Mouse (Mus musculus) neural tube, embryonic 12.5 days (tissue): Measurements from ENCODE around the gene Nsf. TPM values are rescaled to one million over a fixed set of nuclear protein-coding genes. Genes with fewer than 3 reads are reported as not detected.

ENCODE experiments used
- ATAC-seq: fragments of 200-750 bp; cut with Nextera tagmentation; 2 replicates; pipeline ENCODE4 v1.8.0; 2017; ENCODE audit warnings: low read depth, mild to moderate bottlenecking, moderate TSS enrichment, moderate library complexity; ENCODE audit not compliant: low FRiP score
- H3K27ac ChIP-seq: fragments of 300-500 bp; sonication (generic); 2 replicates; pipeline ENCODE4 v1.5.1; 2016
- H3K27me3 ChIP-seq: fragments of 300-500 bp; sonication (generic); replicated peaks from 2 replicates; pipeline ENCODE4 v1.6.1; 2016; ENCODE audit warnings: mild to moderate bottlenecking
- H3K36me3 ChIP-seq: fragments of 300-500 bp; sonication (generic); 2 replicates; pipeline ENCODE4 v1.6.1; 2016; ENCODE audit warnings: mild to moderate bottlenecking
- H3K4me1 ChIP-seq: fragments of 300-500 bp; sonication (generic); 2 replicates; pipeline ENCODE4 v1.6.1; 2016
- H3K4me2 ChIP-seq: fragments of 300-500 bp; sonication (generic); replicated peaks from 2 replicates; pipeline ENCODE4 v1.6.1; 2016; ENCODE audit warnings: mild to moderate bottlenecking
- H3K4me3 ChIP-seq: fragments of 300-500 bp; sonication (generic); 2 replicates; pipeline ENCODE4 v1.5.1; 2016
- H3K9ac ChIP-seq: fragments of 300-500 bp; sonication (generic); 2 replicates; pipeline ENCODE4 v1.6.1; 2016; ENCODE audit warnings: mild to moderate bottlenecking
- H3K9me3 ChIP-seq: fragments of 300-500 bp; sonication (generic); 2 replicates; pipeline ENCODE4 v1.6.1; 2016; ENCODE audit warnings: mild to moderate bottlenecking
- WGBS: fragments of 180-500 bp; shearing (Covaris S2); methylation state at CpG from one replicate; pipeline ENCODE4 v1.1.7; 2016; 5-methylcytosine and 5-hydroxymethylcytosine counted together
- polyA plus RNA-seq: library from polyadenylated mRNA; unstranded; fragments of >200 nt; fragmentation: Nextera tagmentation; extraction: Ambion mirVana; gene quantifications from 2 replicates; pipeline ENCODE4 v1.2.1, GENCODE M21; 2016

Gene Nsf
- polyA plus RNA-seq, 1 experiment from 2014 or later: 89.7 TPM

DNA sequence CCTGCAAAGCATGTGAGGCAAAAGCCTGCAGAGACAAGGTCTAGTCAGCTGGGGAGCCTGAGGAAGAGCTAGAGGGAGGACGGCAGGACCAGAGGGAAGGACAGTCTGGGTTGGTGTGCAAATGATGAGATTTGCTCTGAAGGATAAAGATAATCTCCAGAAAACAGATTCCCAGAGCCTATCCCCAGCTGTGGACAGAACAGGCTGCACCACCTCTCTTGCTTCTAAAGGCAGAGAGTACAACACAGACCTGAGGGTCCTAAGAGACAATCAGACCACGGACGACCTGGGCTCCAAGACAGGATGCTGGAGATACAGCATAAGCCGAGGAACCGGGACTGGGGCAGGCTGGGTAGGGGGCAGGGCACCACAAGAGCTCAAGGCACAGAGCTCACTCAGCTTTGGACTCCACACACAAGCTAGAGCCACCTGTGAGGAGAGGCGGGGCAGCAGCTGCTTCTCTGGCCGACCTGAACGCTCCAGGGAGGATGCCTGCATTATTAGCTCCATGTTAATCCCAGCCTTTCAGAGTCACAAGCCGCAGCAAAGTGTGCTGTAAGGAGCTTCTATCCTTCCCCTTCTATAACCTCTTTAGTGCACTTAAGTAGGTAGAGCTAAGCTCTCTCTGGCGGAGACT, 100.5 kb downstream of the Nsf start:
- ATAC-seq: no peak
- 45% methylated on average over 10 of the region's 10 CpGs for WGBS
- no peaks in the 10 kb centered on the region for H3K9me3 ChIP-seq
- no peak overlapping the region for H3K4me2 ChIP-seq
- no peak overlapping the region for H3K9ac ChIP-seq
- H3K4me3 ChIP-seq: no peak overlapping the region
- peaks cover 14% of the 10 kb centered on the region for H3K36me3 ChIP-seq
- peaks cover 21% of the 10 kb centered on the region for H3K4me1 ChIP-seq
- H3K27me3 ChIP-seq: no peaks in the 10 kb centered on the region
- no peak overlapping the region for H3K27ac ChIP-seq

DNA sequence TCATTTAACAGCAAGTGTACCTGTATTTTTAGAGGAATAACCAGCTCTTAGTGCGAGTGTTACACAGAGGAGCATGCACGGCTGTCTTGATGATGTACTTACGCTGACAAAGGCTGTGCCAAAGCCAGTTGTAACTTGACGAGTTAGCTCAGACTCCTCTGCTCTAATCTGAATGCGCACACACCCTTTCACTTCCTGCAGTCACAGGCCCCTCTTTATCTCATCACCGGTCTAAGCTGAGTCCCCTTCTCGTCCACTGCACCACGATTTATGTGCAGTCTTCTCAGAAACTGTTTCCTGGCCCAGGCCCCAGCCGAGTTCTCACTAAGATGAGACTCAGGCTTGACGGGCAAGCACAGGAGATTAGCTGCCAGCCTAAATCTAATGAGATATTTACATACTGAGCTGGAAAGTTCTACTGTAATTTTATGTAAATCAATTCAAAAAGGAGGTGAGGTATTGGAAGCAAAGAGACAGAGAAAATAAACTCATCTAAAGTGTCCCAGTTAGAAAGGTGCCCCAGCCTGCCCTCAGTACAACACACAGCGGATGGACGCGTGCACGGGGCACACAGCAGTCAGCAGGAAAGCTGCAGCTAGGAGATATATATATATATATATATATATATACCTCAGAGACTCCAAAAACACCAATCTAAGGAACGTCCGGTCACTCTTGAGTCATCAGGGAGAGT, 101.1 kb downstream of the Nsf start:
- H3K27ac ChIP-seq: no peak overlapping the region
- H3K4me1 ChIP-seq: peaks cover 21% of the 10 kb centered on the region
- no peaks in the 10 kb centered on the region for H3K9me3 ChIP-seq
- no peak overlapping the region for H3K9ac ChIP-seq
- no peak overlapping the region for H3K4me2 ChIP-seq
- ATAC-seq: no peak
- 59% methylated on average over 16 of the region's 16 CpGs for WGBS
- peaks cover 8% of the 10 kb centered on the region for H3K36me3 ChIP-seq
- no peak overlapping the region for H3K4me3 ChIP-seq
- H3K27me3 ChIP-seq: no peaks in the 10 kb centered on the region

GRCm38 (mm10) chr11:103848287-103848686, 105.6 kb downstream of the Nsf start:
- Histone ChIP-seq H3K4me3 (no peak overlapping the region), H3K4me2 (no peak overlapping the region), H3K4me1 (peaks cover 9% of the 10 kb centered on the region), H3K36me3 (0 out of 2 replicates have a peak, but pooled peaks cover 3% of the 10 kb centered on the region), H3K27ac (no peak overlapping the region), H3K27me3 (no peaks in the 10 kb centered on the region), H3K9me3 (no peaks in the 10 kb centered on the region), H3K9ac (no peak overlapping the region)
- no peak for ATAC-seq
- WGBS: 93% methylated on average over 11 of the region's 11 CpGs

DNA sequence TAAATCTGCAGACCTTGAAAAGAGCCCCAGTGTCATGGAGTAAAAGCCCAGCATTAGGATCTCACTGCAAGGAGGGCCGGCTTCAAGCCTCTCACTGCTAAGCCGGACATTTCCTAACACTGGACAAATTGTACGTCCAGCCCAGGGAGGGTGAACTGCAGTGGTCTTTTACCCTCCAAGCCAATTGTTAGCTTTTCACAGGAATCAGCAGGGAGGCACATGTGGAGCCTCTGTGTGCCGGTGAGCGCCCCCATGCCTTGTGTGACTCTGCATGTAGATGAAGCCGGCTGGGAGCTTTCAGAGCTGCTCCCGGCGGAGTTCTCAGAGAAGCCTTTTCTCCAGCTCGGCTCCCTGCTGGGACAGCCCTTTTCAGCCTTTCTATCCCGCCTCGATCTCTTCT, 113.0 kb downstream of the Nsf start:
- WGBS: 3% methylated on average over 11 of the region's 11 CpGs
- no peak overlapping the region for H3K9ac ChIP-seq
- H3K4me3 ChIP-seq: no peak overlapping the region

GRCm38 (mm10) chr11:103838955-103839354, 114.9 kb downstream of the Nsf start:
- H3K4me1 ChIP-seq: peaks cover 21% of the 10 kb centered on the region
- no peaks in the 10 kb centered on the region for H3K9me3 ChIP-seq
- H3K9ac ChIP-seq: no peak overlapping the region
- no peak overlapping the region for H3K4me3 ChIP-seq
- no peaks in the 10 kb centered on the region for H3K27me3 ChIP-seq
- 85% methylated on average over 2 of the region's 2 CpGs for WGBS
- no peak for ATAC-seq
- no peak overlapping the region for H3K4me2 ChIP-seq
- no peak overlapping the region for H3K27ac ChIP-seq
- H3K36me3 ChIP-seq: no peaks in the 10 kb centered on the region

More for the DNA sequence above, 113.0 kb downstream of the Nsf start:
- H3K9me3 ChIP-seq: no peaks in the 10 kb centered on the region
- peak overlapping the region; percentile 33; the same call in 1 of the 2 replicates for H3K27ac ChIP-seq
- H3K27me3 ChIP-seq: no peaks in the 10 kb centered on the region
- ATAC-seq: peak; percentile 89
- H3K36me3 ChIP-seq: no peaks in the 10 kb centered on the region
- peaks cover 21% of the 10 kb centered on the region for H3K4me1 ChIP-seq
- H3K4me2 ChIP-seq: peak overlapping the region; percentile 35

- H3K36me3 ChIP-seq: peaks cover 11% of the 10 kb centered on the region; the same call in 1 of the 2 replicates
- no peak for ATAC-seq
Observed at GRCm38 (mm10) chr11:103832331-103832730, 121.5 kb downstream of the Nsf start.

GRCm38 (mm10) chr11:103831766-103832165, 122.1 kb downstream of the Nsf start:
- no peak overlapping the region for H3K4me2 ChIP-seq
- no peak overlapping the region for H3K9ac ChIP-seq
- no peak overlapping the region for H3K27ac ChIP-seq
- peaks cover 16% of the 10 kb centered on the region; the same call in 1 of the 2 replicates for H3K36me3 ChIP-seq
- WGBS: 89% methylated on average over 3 of the region's 3 CpGs
- H3K4me3 ChIP-seq: no peak overlapping the region
- H3K4me1 ChIP-seq: no peaks in the 10 kb centered on the region
- no peaks in the 10 kb centered on the region for H3K27me3 ChIP-seq
- ATAC-seq: no peak
- H3K9me3 ChIP-seq: no peaks in the 10 kb centered on the region

More at GRCm38 (mm10) chr11:103832331-103832730, 121.5 kb downstream of the Nsf start:
- Histone ChIP-seq H3K27me3 (no peaks in the 10 kb centered on the region), H3K27ac (no peak overlapping the region), H3K4me3 (no peak overlapping the region), H3K4me1 (no peaks in the 10 kb centered on the region), H3K4me2 (no peak overlapping the region), H3K9me3 (no peaks in the 10 kb centered on the region), H3K9ac (no peak overlapping the region)
- WGBS: 84% methylated on average over 4 of the region's 4 CpGs

DNA sequence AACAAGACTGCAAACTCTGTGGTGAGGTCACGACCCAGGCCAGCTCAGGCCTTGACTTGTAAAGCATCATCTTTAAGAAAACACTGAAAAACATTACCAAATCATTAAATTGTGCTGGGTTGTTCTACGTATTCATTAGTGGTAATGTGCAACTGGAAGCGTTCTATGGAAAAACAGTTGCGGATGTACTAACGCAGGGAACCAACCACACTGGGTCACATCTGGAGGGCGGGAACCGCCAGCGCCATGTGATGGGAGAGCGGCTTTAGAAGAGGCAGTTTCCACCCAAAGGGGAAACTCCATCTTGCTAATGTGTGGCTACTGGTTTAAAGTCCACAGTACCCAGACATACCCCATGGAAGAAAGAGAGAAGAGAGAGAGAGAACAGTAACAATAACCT, 123.4 kb downstream of the Nsf start:
- WGBS: 94% methylated on average over 9 of the region's 9 CpGs
- no peak overlapping the region for H3K27ac ChIP-seq
- no peak overlapping the region for H3K4me3 ChIP-seq
- ATAC-seq: no peak
- no peak overlapping the region for H3K4me2 ChIP-seq
- no peaks in the 10 kb centered on the region for H3K27me3 ChIP-seq
- peaks cover 23% of the 10 kb centered on the region for H3K36me3 ChIP-seq
- H3K9ac ChIP-seq: no peak overlapping the region
- no peaks in the 10 kb centered on the region for H3K9me3 ChIP-seq
- H3K4me1 ChIP-seq: no peaks in the 10 kb centered on the region

DNA sequence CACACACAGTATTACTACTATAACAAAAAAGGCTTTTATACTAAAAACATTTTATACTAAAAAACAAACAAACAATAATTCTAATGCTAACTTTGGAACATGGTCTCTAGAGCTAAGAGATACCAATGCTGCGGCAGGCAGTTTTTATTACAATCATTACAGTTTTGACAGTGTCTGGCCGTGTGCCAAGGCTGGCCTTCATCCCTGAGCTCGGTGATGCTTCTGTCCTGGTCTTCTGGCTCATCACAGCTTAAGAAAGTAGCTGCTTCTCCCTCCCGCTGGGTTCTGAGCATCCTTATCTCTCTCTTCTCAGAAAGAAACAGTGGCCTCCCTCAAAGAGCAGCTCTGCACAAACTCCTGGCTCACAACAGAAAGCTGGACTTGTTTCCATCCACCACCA, 123.9 kb downstream of the Nsf start:
- Histone ChIP-seq H3K27me3 (no peaks in the 10 kb centered on the region), H3K36me3 (peaks cover 23% of the 10 kb centered on the region), H3K4me2 (no peak overlapping the region), H3K27ac (no peak overlapping the region), H3K9ac (no peak overlapping the region), H3K9me3 (no peaks in the 10 kb centered on the region), H3K4me1 (no peaks in the 10 kb centered on the region), H3K4me3 (no peak overlapping the region)
- no peak for ATAC-seq
- 85% methylated on average over 4 of the region's 4 CpGs for WGBS

- Histone ChIP-seq H3K27ac (no peak overlapping the region), H3K4me2 (no peak overlapping the region), H3K9me3 (no peaks in the 10 kb centered on the region), H3K4me1 (no peaks in the 10 kb centered on the region), H3K36me3 (peaks cover 31% of the 10 kb centered on the region), H3K27me3 (no peaks in the 10 kb centered on the region), H3K9ac (no peak overlapping the region), H3K4me3 (no peak overlapping the region)
- ATAC-seq: no peak
- 84% methylated on average over 7 of the region's 7 CpGs for WGBS
Observed at GRCm38 (mm10) chr11:103828866-103829265, 125.0 kb downstream of the Nsf start.

DNA sequence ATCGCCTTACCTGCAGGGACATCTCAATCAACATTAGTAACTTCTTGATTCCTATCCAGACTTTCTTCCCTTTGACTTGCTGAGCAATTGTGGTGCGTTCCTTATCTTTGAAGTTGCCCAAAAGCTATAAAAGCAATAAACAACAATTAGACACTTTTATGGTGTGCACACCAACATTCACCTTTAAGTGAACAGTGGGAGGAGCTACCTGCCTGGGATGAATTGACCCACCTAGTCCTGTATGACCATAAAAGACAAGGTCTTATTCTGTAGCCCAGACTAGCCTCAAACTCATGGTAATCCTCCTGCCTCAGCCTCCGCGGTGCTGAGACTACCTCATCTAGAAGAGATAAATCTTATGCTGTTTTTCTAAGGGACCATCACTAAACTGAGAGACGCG, 126.7 kb downstream of the Nsf start:
- Histone ChIP-seq H3K27me3 (no peaks in the 10 kb centered on the region), H3K9ac (no peak overlapping the region), H3K36me3 (peaks cover 47% of the 10 kb centered on the region), H3K4me3 (no peak overlapping the region), H3K27ac (no peak overlapping the region), H3K9me3 (no peaks in the 10 kb centered on the region), H3K4me1 (no peaks in the 10 kb centered on the region), H3K4me2 (no peak overlapping the region)
- WGBS: 92% methylated on average over 6 of the region's 6 CpGs
- ATAC-seq: no peak

DNA sequence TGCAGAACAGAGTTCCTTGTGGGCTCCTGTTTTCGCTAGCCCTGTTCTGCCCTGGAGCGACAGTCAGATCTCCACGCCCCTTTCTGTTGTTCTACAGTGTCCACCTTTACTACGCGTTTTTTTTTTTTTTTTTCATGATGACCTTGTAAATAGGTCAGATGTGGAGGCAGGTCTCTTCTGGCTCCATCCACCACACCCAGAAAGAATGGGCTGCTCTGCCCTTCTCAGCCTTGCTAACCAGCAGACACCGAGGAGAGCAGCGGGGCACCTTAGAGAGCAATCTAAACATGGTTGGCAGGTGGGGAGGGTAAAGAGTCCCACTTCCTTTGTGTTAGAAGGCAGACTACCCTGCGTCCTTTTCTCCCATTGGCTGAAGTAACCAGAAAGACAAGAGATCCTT, 137.1 kb downstream of the Nsf start:
- 88% methylated on average over 8 of the region's 8 CpGs for WGBS
- Histone ChIP-seq H3K4me3 (no peak overlapping the region), H3K9me3 (no peaks in the 10 kb centered on the region), H3K36me3 (peaks cover 15% of the 10 kb centered on the region), H3K27me3 (peaks cover 15% of the 10 kb centered on the region), H3K4me1 (peaks cover 13% of the 10 kb centered on the region), H3K27ac (no peak overlapping the region), H3K9ac (no peak overlapping the region), H3K4me2 (no peak overlapping the region)
- no peak for ATAC-seq

DNA sequence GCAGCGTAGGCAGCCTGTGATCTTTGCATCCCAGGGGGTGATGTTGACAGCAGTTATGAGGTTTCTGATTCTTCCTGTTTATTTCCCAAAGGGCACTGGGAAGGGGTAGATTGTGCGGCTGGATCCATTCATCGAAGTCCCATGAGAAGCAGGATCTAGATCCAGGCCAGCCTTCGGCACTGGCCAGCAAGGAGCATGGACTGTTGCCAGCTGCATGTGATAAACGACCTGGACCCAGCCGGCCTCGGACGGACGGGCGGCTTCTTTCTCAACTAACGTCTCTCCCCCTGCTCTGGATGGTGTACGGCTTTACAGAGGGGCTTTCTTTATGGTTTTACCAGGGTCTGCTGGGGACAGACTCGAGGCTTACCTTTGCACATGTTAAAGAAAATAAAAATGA, 137.9 kb downstream of the Nsf start:
- no peak overlapping the region for H3K4me2 ChIP-seq
- peaks cover 20% of the 10 kb centered on the region for H3K4me1 ChIP-seq
- 35% methylated on average over 13 of the region's 13 CpGs for WGBS
- H3K9ac ChIP-seq: no peak overlapping the region
- H3K36me3 ChIP-seq: peaks cover 12% of the 10 kb centered on the region; the same call in 1 of the 2 replicates
- peaks cover 22% of the 10 kb centered on the region for H3K27me3 ChIP-seq
- H3K27ac ChIP-seq: no peak overlapping the region
- no peak overlapping the region for H3K4me3 ChIP-seq
- no peak for ATAC-seq
- no peaks in the 10 kb centered on the region for H3K9me3 ChIP-seq
